Mouse (Mus musculus): Measurements from ENCODE around the gene Mast4.

- no peak for TF ChIP-seq CTCF (IDR thresholded peaks at IDR 0.05; ENCODE audit: low read depth, low read length)
- TF ChIP-seq TAL1 (conservative IDR thresholded peaks at IDR 0.05; ENCODE audit: low read depth, low read length): no peak
- TF ChIP-seq GATA1 (IDR thresholded peaks at IDR 0.05; ENCODE audit: borderline replicate concordance, low read length): no peak
- TF ChIP-seq POLR2AphosphoS5 (IDR thresholded peaks at IDR 0.05; ENCODE audit: insufficient replicate concordance, low read depth, low read length): no peak
Measured at GRCm38 (mm10) chr13:102765216-102765615, 569.1 kb downstream of the Mast4 start.

Measured in G1E (cell line).